Mouse (Mus musculus) left cerebral cortex, adult 2 months (tissue): ENCODE results near the gene Bcam. TPM values are rescaled to one million over a fixed set of nuclear protein-coding genes. Genes with fewer than 3 reads are reported as not detected.
A peak's percentile ranks its signal among the peaks of the same experiment; 100 is the strongest.

ENCODE experiments used
- DNase-seq, 2 experiments: peaks; one replicate each; pipeline ENCODE4 v3.0.0; 2021 to 2022; ENCODE audit warnings: low spot score in 2 of 2, mixed read lengths in 1 of 2; ENCODE audit errors: extremely low spot score in 1 of 2
- H3K27ac ChIP-seq: fragments of 200-600 bp; 2 replicates; pipeline ENCODE4 v1.8.1; 2022
- H3K4me3 ChIP-seq: fragments of 200-600 bp; 2 replicates; pipeline ENCODE4 v1.8.1; 2022
- CTCF ChIP-seq: fragments of 200-600 bp; IDR thresholded peaks from 2 replicates; pipeline ENCODE4 v1.8.1; 2022; ENCODE audit warnings: antibody characterized with exemption, mild to moderate bottlenecking, moderate library complexity
- intact Hi-C: fragments of 180-260 bp; cut with DNase I; formaldehyde crosslinking; loops from one replicate; pipeline ENCODE4 v1.15.1; 2025
- long read RNA-seq, 2 experiments: library from polyadenylated mRNA; stranded (forward); transcript quantifications; one replicate each; pipeline ENCODE4 v2.0.0; 2021; ENCODE audit warnings: borderline mapping rate in 2 of 2
- total RNA-seq, 2 experiments: library from RNA; stranded (reverse); gene quantifications; 2 replicates each; pipeline ENCODE4 v1.2.3; 2021

Gene Bcam
- total RNA-seq, result 10 to 100 TPM; 12.2 to 15.1 TPM
- long read RNA-seq, experiment 1, transcript Bcam-201 (15 exons, 2,429 nt), result major isoform, 15 of 19 reads
- long read RNA-seq, experiment 1, partial matches to known transcripts, result 1 of 19 reads
- long read RNA-seq, experiment 1, other reads (novel, unspliced or antisense), result 3 of 19 reads
- long read RNA-seq, experiment 2, transcript Bcam-201 (15 exons, 2,429 nt), result major isoform, 14 of 20 reads
- long read RNA-seq, experiment 2, partial matches to known transcripts, result 1 of 20 reads
- long read RNA-seq, experiment 2, other reads (novel, unspliced or antisense), result 3 of 20 reads

DNA sequence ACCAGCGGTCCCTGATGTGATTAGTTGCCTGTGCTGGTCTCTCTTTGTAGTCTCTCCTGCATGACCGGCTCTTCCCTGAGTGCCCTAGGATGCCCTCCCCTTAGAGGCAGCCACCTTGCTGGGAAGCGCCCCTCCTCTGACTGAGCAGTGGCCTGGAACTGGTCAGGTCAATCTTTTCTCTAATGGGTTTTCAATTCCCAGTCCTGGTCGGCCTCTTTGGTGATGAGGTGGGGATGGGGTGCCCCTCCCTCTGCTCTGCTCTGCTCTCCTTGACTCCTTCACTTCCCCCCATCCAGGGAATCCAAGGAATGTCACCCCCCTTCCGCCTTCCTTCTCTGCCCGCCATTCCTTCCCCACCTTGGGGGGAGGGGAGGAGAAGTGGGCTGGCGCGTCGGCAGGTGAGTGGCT is at the start of gene Bcam:
Gene Bcam (minus strand): TSS at position 33 of the 408 bp plus-strand sequence.
- Histone ChIP-seq H3K4me3 (peak within 1 kb of the TSS; percentile 49), H3K27ac (peak within 1 kb of the TSS; percentile 54; the same call in 1 of the 2 replicates)
- intact Hi-C loops, result no loop called here
- DNase-seq, result no peak
- no peak for TF ChIP-seq CTCF

DNA sequence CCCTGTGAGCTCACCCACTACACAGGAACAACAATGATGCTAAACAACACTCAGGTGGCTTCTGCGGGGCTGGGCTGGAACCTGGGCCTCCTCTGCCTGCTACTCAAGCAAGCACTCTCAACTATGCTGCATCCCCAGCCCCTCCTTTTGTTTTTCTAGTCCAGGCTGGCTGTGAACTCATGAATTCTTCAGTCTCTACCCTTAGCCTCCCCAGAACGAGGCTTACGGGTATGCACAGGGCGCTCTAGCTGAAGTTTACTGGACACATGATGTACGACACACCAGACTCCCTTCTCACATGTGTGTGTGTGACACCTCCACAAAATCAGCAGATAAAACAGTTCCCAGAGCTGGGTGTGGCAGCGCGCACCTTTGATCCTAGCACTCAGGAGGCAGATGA is 48.1 kb upstream of the Bcam start:
- Histone ChIP-seq H3K4me3 (no peak overlapping the region), H3K27ac (no peak overlapping the region)
- no peak for TF ChIP-seq CTCF
- no peak for DNase-seq
- intact Hi-C loops, result no loop called here

DNA sequence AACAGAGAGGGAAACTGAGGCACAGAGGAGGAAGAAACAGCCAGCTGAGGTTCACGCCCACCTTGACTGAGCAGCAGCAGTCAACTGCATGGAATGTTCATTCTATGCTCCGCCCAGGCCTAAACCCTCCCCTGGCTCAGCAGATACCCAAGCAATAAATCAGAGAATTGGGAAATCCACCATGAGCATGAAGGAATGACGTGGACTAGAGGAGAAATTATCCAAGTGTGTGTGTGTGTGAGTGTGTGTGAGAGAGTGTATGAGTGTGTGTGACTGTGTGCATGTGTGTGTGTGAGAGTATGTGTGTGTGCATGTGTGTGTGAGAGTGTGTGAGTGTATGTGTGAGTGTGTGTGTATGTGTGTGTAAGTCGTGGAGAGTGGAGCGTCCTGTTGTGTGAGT is 47.6 kb upstream of the Bcam start:
- TF ChIP-seq CTCF, result no peak
- Histone ChIP-seq H3K27ac (no peak overlapping the region), H3K4me3 (no peak overlapping the region)
- no peak for DNase-seq
- intact Hi-C loops, result no loop called here

- TF ChIP-seq CTCF, result no peak
- Histone ChIP-seq H3K27ac (no peak overlapping the region), H3K4me3 (no peak overlapping the region)
- no peak for DNase-seq
- intact Hi-C loops, result no loop called here
Measured at GRCm38 (mm10) chr7:19817382-19818105, 46.7 kb upstream of the Bcam start.

GRCm38 (mm10) chr7:19816224-19816771 is 45.5 kb upstream of the Bcam start:
- TF ChIP-seq CTCF, result no peak
- DNase-seq, result peak; percentile 31 to 38
- no peak overlapping the region for H3K27ac ChIP-seq
- H3K4me3 ChIP-seq, result peak overlapping the region; percentile 44
- intact Hi-C loops, result no loop called here

GRCm38 (mm10) chr7:19815296-19816223 is 44.7 kb upstream of the Bcam start:
- DNase-seq, result no peak
- Histone ChIP-seq H3K4me3 (peak overlapping the region; percentile 44), H3K27ac (no peak overlapping the region)
- intact Hi-C loops, result no loop called here
- no peak for TF ChIP-seq CTCF

DNA sequence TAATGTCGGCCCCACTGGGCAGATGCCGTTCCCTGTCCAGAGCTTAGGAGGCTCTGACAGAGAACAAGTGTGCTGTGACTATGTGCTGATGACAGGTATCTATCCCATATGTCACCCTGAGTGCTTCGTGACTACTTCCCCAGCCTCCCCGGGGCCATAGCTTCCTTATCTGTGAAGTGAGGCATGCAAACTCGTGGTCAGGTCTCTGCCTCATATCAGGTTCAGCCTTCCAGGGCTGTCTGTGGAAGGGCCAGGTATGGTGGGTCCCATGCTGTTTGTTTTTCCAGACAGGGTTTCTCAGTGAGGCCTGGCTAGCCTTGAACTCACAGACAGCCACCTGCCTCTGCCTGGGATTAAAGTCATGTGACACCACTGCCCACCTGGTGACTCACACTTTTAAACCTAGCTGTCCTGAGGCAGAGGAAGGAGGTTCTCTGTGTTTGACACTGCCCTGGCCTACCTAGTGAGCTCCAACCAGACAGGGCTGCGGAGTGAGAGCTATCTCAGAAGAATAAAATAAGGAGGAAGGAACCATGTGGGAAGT is 42.8 kb upstream of the Bcam start:
- DNase-seq, result no peak
- Histone ChIP-seq H3K4me3 (no peak overlapping the region), H3K27ac (no peak overlapping the region)
- intact Hi-C loops, result no loop called here
- no peak for TF ChIP-seq CTCF

DNA sequence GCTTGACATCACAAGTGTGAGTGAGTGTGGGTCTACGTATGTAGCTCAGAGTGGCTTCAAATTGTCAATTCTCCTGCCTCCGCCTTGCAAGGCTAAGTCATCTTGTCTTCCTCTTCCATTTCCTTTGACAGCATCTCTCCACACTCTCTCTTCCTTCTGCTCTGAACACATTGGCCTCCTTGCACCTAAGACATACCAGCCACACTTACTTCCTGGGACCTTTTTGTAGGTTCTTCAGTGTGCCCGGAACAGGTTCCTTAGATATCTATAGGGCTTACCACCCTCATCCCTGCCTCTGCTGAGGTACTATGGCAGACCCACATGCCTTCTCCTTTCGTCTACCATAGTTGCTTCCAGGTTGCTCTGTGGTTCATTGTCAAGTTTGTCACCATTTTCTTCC is 42.3 kb upstream of the Bcam start:
- Histone ChIP-seq H3K4me3 (no peak overlapping the region), H3K27ac (no peak overlapping the region)
- intact Hi-C loops, result no loop called here
- no peak for TF ChIP-seq CTCF
- DNase-seq, result no peak

DNA sequence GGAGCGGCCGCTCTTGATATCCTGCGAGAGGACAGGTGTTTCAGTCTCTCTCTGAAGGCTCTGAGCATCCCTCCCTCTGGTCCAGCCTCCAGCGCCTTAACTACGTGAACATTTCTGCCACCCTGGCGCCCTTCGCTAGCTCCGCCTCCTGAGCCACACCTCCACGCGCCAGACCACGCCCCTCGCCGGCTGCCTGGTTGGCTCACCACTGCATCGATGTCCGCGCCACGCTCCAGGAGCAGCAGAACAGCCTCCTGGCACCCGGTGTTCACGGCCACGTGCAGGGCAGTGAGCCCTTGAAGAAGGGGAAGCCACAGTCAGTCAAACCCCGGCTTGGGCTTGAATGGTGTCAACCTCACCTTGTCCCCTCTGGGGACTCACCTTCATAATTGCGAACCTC is 40.3 kb upstream of the Bcam start:
- Histone ChIP-seq H3K4me3 (no peak overlapping the region), H3K27ac (no peak overlapping the region)
- DNase-seq, result no peak
- intact Hi-C loops, result no loop called here
- TF ChIP-seq CTCF, result no peak

DNA sequence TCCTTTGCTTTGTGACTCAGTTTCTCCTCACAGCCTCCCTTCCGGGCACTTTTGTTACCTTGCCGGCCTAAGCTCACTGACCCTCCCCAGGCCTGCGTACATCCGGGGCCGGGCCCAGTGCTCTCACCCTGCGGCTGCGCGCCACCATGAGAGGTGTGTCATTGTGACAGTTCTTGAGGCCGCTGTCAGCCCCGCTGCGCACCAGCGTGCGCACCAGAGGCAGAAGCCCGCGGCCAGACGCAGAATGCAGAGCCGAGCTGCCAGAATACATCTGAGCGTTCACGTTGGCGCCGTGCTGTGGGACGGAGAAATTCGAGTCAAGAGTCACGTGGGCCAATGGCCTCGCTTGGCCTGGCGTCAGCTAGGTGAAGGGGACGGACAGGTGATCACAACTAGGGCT is 38.6 kb upstream of the Bcam start:
- no peak for TF ChIP-seq CTCF
- H3K4me3 ChIP-seq, result peak overlapping the region; percentile 24; the same call in 1 of the 2 replicates
- no peak overlapping the region for H3K27ac ChIP-seq
- intact Hi-C loops, result no loop called here
- peak in 1 of 2 experiments; percentile 24 for DNase-seq

DNA sequence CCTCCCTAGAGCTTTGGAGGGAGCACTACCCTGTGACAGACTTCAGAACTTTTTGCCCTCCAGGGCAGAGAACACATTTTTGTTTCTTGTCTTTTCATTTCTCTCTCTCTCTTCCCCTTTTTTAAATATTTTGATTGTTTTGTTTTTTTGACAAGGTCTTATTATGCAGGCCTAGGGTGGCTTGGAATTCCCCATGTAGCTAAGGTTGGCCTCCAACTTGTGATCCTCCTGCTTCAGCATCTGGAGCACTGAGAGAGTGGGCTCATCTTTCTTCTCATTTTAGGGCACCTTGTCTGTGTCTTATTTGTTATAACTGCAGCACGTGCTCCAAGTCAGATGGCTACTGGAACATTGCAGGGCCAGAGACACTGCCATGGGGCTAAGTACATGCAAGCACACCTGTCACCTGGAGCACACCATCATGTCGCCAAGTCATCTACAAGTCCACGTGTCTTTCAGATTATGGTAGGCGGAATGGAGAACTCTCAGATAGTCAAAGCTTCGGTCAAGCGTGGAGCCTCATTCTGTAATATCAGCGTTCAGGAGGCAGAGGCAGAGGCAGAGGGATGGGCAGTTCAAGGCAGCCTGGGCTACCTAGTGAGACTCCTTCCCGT is 35.6 kb upstream of the Bcam start:
- H3K27ac ChIP-seq, result no peak overlapping the region
- no peak for TF ChIP-seq CTCF
- no peak overlapping the region for H3K4me3 ChIP-seq
- DNase-seq, result no peak
- intact Hi-C loops, result no loop called here
